Mouse (Mus musculus): Measurements from ENCODE around the gene Ror1. TPM values are rescaled to one million over a fixed set of nuclear protein-coding genes. Genes with fewer than 3 reads are reported as not detected.

Gene Ror1
- polyA plus RNA-seq, 1 experiment = 0.12 TPM

DNA sequence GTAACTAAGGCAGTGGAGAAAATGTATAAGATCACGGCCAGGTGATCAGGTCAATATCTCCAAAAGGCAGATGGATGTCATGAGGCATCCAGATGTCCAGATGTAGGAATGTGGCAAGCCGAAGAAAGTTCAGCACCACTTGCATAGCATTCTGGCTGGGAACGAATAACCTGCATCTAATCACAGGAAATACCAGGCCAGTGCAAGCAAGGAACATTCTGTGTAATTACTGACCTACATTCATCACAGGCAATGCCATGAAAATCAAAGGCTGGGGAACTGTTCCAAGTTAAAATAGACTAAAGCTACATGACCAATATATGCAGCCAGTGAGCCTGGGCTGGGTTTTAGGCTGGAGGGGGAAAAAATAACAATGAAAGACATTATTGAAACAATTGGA is 140.7 kb downstream of the Ror1 start:
- Histone ChIP-seq H3K36me3 (ENCODE audit: control insufficient read depth, insufficient read depth, low read length) (no peaks in the 10 kb centered on the region), H3K4me1 (ENCODE audit: control insufficient read depth, insufficient read depth, low read length) (no peaks in the 10 kb centered on the region), H3K27me3 (ENCODE audit: control insufficient read depth, insufficient read depth, low read length) (no peaks in the 10 kb centered on the region), H3K27ac (ENCODE audit: control insufficient read depth, insufficient read depth, low read depth, low read length) (no peak overlapping the region), H3K4me3 (ENCODE audit: control insufficient read depth, low read depth, low read length) (no peak overlapping the region)
- TF ChIP-seq POLR2A (IDR thresholded peaks at IDR 0.05; ENCODE audit: control insufficient read depth, low read depth, low read length) (no peak), CTCF (IDR thresholded peaks at IDR 0.05; ENCODE audit: control insufficient read depth, insufficient read depth, insufficient replicate concordance, low read depth, low read length) (no peak)

GRCm38 (mm10) chr4:100242061-100242756 is 146.6 kb downstream of the Ror1 start:
- H3K4me1 ChIP-seq (ENCODE audit: control insufficient read depth, insufficient read depth, low read length) = no peaks in the 10 kb centered on the region
- H3K27ac ChIP-seq (ENCODE audit: control insufficient read depth, insufficient read depth, low read depth, low read length) = no peak overlapping the region
- H3K27me3 ChIP-seq (ENCODE audit: control insufficient read depth, insufficient read depth, low read length) = no peaks in the 10 kb centered on the region
- H3K36me3 ChIP-seq (ENCODE audit: control insufficient read depth, insufficient read depth, low read length) = no peaks in the 10 kb centered on the region
- TF ChIP-seq POLR2A (IDR thresholded peaks at IDR 0.05; ENCODE audit: control insufficient read depth, low read depth, low read length) = no peak
- no peak for TF ChIP-seq CTCF (IDR thresholded peaks at IDR 0.05; ENCODE audit: control insufficient read depth, insufficient read depth, insufficient replicate concordance, low read depth, low read length)
- no peak overlapping the region for H3K4me3 ChIP-seq (ENCODE audit: control insufficient read depth, low read depth, low read length)

DNA sequence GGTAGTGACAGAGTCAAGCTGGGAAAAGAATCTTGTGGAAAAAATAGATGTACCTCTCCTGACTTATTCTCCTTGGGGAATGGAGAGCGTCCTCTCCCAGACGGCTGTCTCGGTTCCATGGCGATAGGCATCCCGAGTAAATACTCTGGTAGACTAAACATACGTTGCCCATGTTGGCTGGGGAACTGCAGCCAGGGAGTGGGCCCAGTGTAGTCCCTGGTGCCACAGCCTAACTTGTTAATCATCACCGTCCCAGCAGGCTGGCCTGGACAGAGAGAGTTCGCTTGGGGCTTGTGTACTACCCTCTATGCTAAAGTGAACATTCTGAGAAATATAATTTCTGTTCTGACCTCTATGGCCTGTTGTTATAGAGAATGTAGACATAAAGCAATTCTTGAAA is 148.7 kb downstream of the Ror1 start:
- Histone ChIP-seq H3K4me3 (ENCODE audit: control insufficient read depth, low read depth, low read length) (no peak overlapping the region), H3K27ac (ENCODE audit: control insufficient read depth, insufficient read depth, low read depth, low read length) (no peak overlapping the region), H3K36me3 (ENCODE audit: control insufficient read depth, insufficient read depth, low read length) (no peaks in the 10 kb centered on the region), H3K4me1 (ENCODE audit: control insufficient read depth, insufficient read depth, low read length) (no peaks in the 10 kb centered on the region), H3K27me3 (ENCODE audit: control insufficient read depth, insufficient read depth, low read length) (no peaks in the 10 kb centered on the region)
- no peak for TF ChIP-seq POLR2A (IDR thresholded peaks at IDR 0.05; ENCODE audit: control insufficient read depth, low read depth, low read length)
- TF ChIP-seq CTCF (IDR thresholded peaks at IDR 0.05; ENCODE audit: control insufficient read depth, insufficient read depth, insufficient replicate concordance, low read depth, low read length) = no peak

DNA sequence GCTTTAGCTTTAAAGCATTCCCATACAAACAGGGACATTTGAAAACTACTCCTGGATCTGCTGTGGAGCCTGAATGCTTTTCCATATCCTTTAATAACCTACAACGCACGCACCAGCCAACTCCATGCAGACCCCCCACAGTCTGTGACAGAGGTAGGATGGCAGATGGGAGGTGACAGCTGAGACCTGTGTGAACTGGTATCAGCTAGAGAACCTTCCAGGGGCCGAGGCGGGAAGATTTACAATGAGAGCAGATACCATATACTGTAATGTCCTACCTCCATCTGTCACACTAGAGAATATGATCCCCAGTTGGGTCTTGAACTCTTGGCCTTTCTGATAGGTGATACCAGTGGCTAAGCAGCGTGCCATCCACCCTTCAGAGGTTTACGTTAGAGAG is 149.1 kb downstream of the Ror1 start:
- no peaks in the 10 kb centered on the region for H3K27me3 ChIP-seq (ENCODE audit: control insufficient read depth, insufficient read depth, low read length)
- no peak overlapping the region for H3K4me3 ChIP-seq (ENCODE audit: control insufficient read depth, low read depth, low read length)
- H3K27ac ChIP-seq (ENCODE audit: control insufficient read depth, insufficient read depth, low read depth, low read length) = no peak overlapping the region
- H3K36me3 ChIP-seq (ENCODE audit: control insufficient read depth, insufficient read depth, low read length) = no peaks in the 10 kb centered on the region
- TF ChIP-seq POLR2A (IDR thresholded peaks at IDR 0.05; ENCODE audit: control insufficient read depth, low read depth, low read length) = no peak
- no peak for TF ChIP-seq CTCF (IDR thresholded peaks at IDR 0.05; ENCODE audit: control insufficient read depth, insufficient read depth, insufficient replicate concordance, low read depth, low read length)
- H3K4me1 ChIP-seq (ENCODE audit: control insufficient read depth, insufficient read depth, low read length) = no peaks in the 10 kb centered on the region

GRCm38 (mm10) chr4:100247826-100248225 is 152.2 kb downstream of the Ror1 start:
- H3K27me3 ChIP-seq (ENCODE audit: control insufficient read depth, insufficient read depth, low read length) = no peaks in the 10 kb centered on the region
- no peak overlapping the region for H3K27ac ChIP-seq (ENCODE audit: control insufficient read depth, insufficient read depth, low read depth, low read length)
- H3K4me3 ChIP-seq (ENCODE audit: control insufficient read depth, low read depth, low read length) = no peak overlapping the region
- no peaks in the 10 kb centered on the region for H3K36me3 ChIP-seq (ENCODE audit: control insufficient read depth, insufficient read depth, low read length)
- TF ChIP-seq CTCF (IDR thresholded peaks at IDR 0.05; ENCODE audit: control insufficient read depth, insufficient read depth, insufficient replicate concordance, low read depth, low read length) (no peak), POLR2A (IDR thresholded peaks at IDR 0.05; ENCODE audit: control insufficient read depth, low read depth, low read length) (no peak)
- H3K4me1 ChIP-seq (ENCODE audit: control insufficient read depth, insufficient read depth, low read length) = no peaks in the 10 kb centered on the region

GRCm38 (mm10) chr4:100248273-100248672 is 152.7 kb downstream of the Ror1 start:
- Histone ChIP-seq H3K27me3 (ENCODE audit: control insufficient read depth, insufficient read depth, low read length) (no peaks in the 10 kb centered on the region), H3K36me3 (ENCODE audit: control insufficient read depth, insufficient read depth, low read length) (no peaks in the 10 kb centered on the region), H3K27ac (ENCODE audit: control insufficient read depth, insufficient read depth, low read depth, low read length) (no peak overlapping the region)

DNA sequence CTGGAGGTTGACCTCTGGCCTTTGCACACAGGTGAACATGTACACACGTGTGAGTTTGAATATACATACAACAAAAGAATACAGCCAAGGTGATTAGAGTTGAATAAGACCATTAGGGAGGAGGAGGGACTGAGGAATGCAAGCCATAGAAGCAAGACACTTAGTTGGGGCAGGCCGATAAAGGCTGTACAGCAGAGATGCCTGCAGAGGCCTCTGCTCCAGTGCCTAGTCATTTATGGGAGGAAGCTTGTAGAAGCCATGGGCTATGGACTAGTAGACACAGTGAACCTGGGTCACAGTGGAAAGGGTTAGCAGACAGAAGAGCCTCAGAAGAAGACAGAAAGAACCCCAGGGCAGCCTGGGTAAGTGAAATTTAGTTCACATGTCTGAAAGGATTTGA is 155.7 kb downstream of the Ror1 start:
- TF ChIP-seq CTCF (IDR thresholded peaks at IDR 0.05; ENCODE audit: control insufficient read depth, insufficient read depth, insufficient replicate concordance, low read depth, low read length) = no peak
- no peak for TF ChIP-seq POLR2A (IDR thresholded peaks at IDR 0.05; ENCODE audit: control insufficient read depth, low read depth, low read length)
- Histone ChIP-seq H3K36me3 (ENCODE audit: control insufficient read depth, insufficient read depth, low read length) (no peaks in the 10 kb centered on the region), H3K4me1 (ENCODE audit: control insufficient read depth, insufficient read depth, low read length) (no peaks in the 10 kb centered on the region)

More at GRCm38 (mm10) chr4:100248273-100248672, 152.7 kb downstream of the Ror1 start:
- no peaks in the 10 kb centered on the region for H3K4me1 ChIP-seq (ENCODE audit: control insufficient read depth, insufficient read depth, low read length)
- no peak for TF ChIP-seq POLR2A (IDR thresholded peaks at IDR 0.05; ENCODE audit: control insufficient read depth, low read depth, low read length)
- no peak for TF ChIP-seq CTCF (IDR thresholded peaks at IDR 0.05; ENCODE audit: control insufficient read depth, insufficient read depth, insufficient replicate concordance, low read depth, low read length)
- no peak overlapping the region for H3K4me3 ChIP-seq (ENCODE audit: control insufficient read depth, low read depth, low read length)

More for the DNA sequence above, 155.7 kb downstream of the Ror1 start:
- no peak overlapping the region for H3K4me3 ChIP-seq (ENCODE audit: control insufficient read depth, low read depth, low read length)
- no peak overlapping the region for H3K27ac ChIP-seq (ENCODE audit: control insufficient read depth, insufficient read depth, low read depth, low read length)
- no peaks in the 10 kb centered on the region for H3K27me3 ChIP-seq (ENCODE audit: control insufficient read depth, insufficient read depth, low read length)
